22 mouse cellular contexts compared by ENCODE assay signal in the genomic region with DNA sequence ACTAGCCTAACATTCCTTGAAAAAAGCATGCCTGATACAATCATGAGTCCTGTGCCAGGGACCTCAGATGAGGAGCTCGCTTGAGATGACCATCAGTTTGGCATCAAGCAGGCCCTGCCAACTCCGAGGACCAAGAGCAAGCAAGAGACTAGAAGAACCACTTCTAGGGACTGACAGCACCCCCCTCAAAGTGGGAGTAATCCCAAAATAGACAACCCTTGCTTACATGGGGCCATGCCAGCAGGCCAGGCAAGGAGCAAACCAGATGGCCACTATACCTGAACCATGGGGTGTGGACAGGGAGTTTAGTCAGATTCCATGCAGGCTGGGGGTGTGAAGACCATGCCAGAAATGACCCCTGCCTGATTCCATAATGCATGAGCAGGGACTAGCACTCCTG.
DNase-seq lines count a peak whose midpoint lies in the region; ATAC-seq and TF ChIP-seq lines count a peak whose summit lies in the region.
"Had no signal": no experiment of that assay in that cellular context is flagged by ENCODE, and none has a peak within 500 bp of the region (broad histone marks: within the 10 kb centered on the region; RNA-seq: fewer than 3 reads in every experiment).

No protein-coding gene starts in this region.

- H3K4me2 ChIP-seq in hindbrain, embryonic 14.5 days (replicated peaks) = no peak overlapping the region
- H3K4me2 ChIP-seq: embryonic facial prominence, embryonic 12.5 days; forebrain, embryonic 15.5 days; hindbrain, embryonic 12.5 days had no signal

- peak overlapping the region; percentile 18 for H3K27ac ChIP-seq in cerebellum, adult 2 months (ENCODE audit: insufficient read depth, low read length)
- H3K27ac ChIP-seq in thymus, adult 2 months (ENCODE audit: control insufficient read depth, insufficient read depth, low read length) = no peak overlapping the region
- H3K27ac ChIP-seq in hindbrain, embryonic 14.5 days = no peak overlapping the region
- H3K27ac ChIP-seq: embryonic facial prominence, embryonic 12.5 days; forebrain, embryonic 15.5 days; gastrocnemius, adult 2 months; heart, embryonic 10.5 days; hindbrain, embryonic 12.5 days; hindbrain, postnatal 0 days had no signal

- no peak for ATAC-seq in hindbrain, embryonic 14.5 days (ENCODE audit: low FRiP score)
- ATAC-seq: activated CD4-positive, CD25-positive, alpha-beta regulatory T cell, adult 4 months; forebrain, embryonic 15.5 days; hindbrain, postnatal 0 days; Patski had no signal

- no peak for TF ChIP-seq CTCF in cerebellum, adult 2 months (IDR thresholded peaks at IDR 0.05; ENCODE audit: borderline replicate concordance, insufficient read depth, low read depth, low read length)
- TF ChIP-seq CTCF in thymus, adult 2 months (IDR thresholded peaks at IDR 0.05; ENCODE audit: borderline replicate concordance, control insufficient read depth, extremely low read depth, insufficient read depth, low read length, poor library complexity) = no peak

- no peak overlapping the region for H3K9ac ChIP-seq in hindbrain, embryonic 14.5 days
- H3K9ac ChIP-seq: embryonic facial prominence, embryonic 12.5 days; forebrain, embryonic 15.5 days; hindbrain, embryonic 12.5 days had no signal

- no peak for TF ChIP-seq POLR2A in cerebellum, adult 2 months (IDR thresholded peaks at IDR 0.05; ENCODE audit: borderline replicate concordance, insufficient read depth, low read length)
- no peak for TF ChIP-seq POLR2A in thymus, adult 2 months (IDR thresholded peaks at IDR 0.05; ENCODE audit: control insufficient read depth, extremely low read depth, insufficient read depth, low read length, poor library complexity)

- peak; percentile 38 for DNase-seq in cerebellum, adult 11 months
- DNase-seq in cerebellum, adult 2 months = peak; percentile 51 to 70
- DNase-seq in cerebellum, postnatal 10 days = peak; percentile 21 to 36
- no peak for DNase-seq in thymus, adult 2 months
- DNase-seq in gastrocnemius, postnatal 4 days (ENCODE audit: low spot score in 2 of 2) = no peak
- no peak for DNase-seq in hindbrain, embryonic 14.5 days (ENCODE audit: low spot score)
- DNase-seq: adrenal gland, postnatal 14 days; gastrocnemius, adult 2 months; gastrocnemius, postnatal 25 days; heart, adult 11 months; heart, postnatal 10 days; heart, postnatal 4 days; kidney, adult 11 months; kidney, adult 9 months had no signal

- peaks cover 24% of the 10 kb centered on the region for H3K4me1 ChIP-seq in cerebellum, adult 2 months (ENCODE audit: control insufficient read depth, insufficient read depth, low read length)
- no peaks in the 10 kb centered on the region for H3K4me1 ChIP-seq in thymus, adult 2 months (replicated peaks; ENCODE audit: control insufficient read depth, insufficient read depth, low read length)
- H3K4me1 ChIP-seq in hindbrain, embryonic 14.5 days (replicated peaks; ENCODE audit: control insufficient read depth, insufficient read depth, low read length) = no peaks in the 10 kb centered on the region
- H3K4me1 ChIP-seq: embryonic facial prominence, embryonic 12.5 days; forebrain, embryonic 15.5 days; heart, embryonic 10.5 days; hindbrain, embryonic 12.5 days had no signal

- H3K36me3 ChIP-seq in thymus, adult 2 months (ENCODE audit: control insufficient read depth, insufficient read depth, low read length) = no peaks in the 10 kb centered on the region
- no peaks in the 10 kb centered on the region for H3K36me3 ChIP-seq in hindbrain, embryonic 14.5 days (replicated peaks; ENCODE audit: control insufficient read depth, insufficient read depth)
- H3K36me3 ChIP-seq: embryonic facial prominence, embryonic 12.5 days; forebrain, embryonic 15.5 days; heart, embryonic 10.5 days; hindbrain, embryonic 12.5 days had no signal

- H3K4me3 ChIP-seq in cerebellum, adult 2 months (replicated peaks; ENCODE audit: insufficient read depth, low read depth, low read length) = no peak overlapping the region
- no peak overlapping the region for H3K4me3 ChIP-seq in thymus, adult 2 months (ENCODE audit: control insufficient read depth, insufficient read depth, low read length)
- no peak overlapping the region for H3K4me3 ChIP-seq in hindbrain, embryonic 14.5 days (replicated peaks; ENCODE audit: low read length)
- H3K4me3 ChIP-seq: embryonic facial prominence, embryonic 12.5 days; forebrain, embryonic 15.5 days; gastrocnemius, adult 2 months; heart, embryonic 10.5 days; hindbrain, embryonic 12.5 days had no signal

- no peaks in the 10 kb centered on the region for H3K9me3 ChIP-seq in hindbrain, embryonic 14.5 days (ENCODE audit: control insufficient read depth, low read length)
- H3K9me3 ChIP-seq: embryonic facial prominence, embryonic 12.5 days; forebrain, embryonic 15.5 days; heart, embryonic 10.5 days; hindbrain, embryonic 12.5 days had no signal

- WGBS in cerebellum, adult 2 months = 25% methylated on average over 2 of the region's 2 CpGs
- 90% methylated on average over 2 of the region's 2 CpGs for WGBS in thymus, adult 2 months
- 84% methylated on average over 2 of the region's 2 CpGs for WGBS in hindbrain, embryonic 14.5 days

- no peaks in the 10 kb centered on the region for H3K27me3 ChIP-seq in cerebellum, adult 2 months (ENCODE audit: control insufficient read depth, insufficient read depth, low read length)
- H3K27me3 ChIP-seq in thymus, adult 2 months (ENCODE audit: control insufficient read depth, insufficient read depth, low read length) = no peaks in the 10 kb centered on the region
- H3K27me3 ChIP-seq in hindbrain, embryonic 14.5 days (ENCODE audit: control insufficient read depth, insufficient read depth, low read length) = no peaks in the 10 kb centered on the region; the same call in 1 of the 2 replicates
- H3K27me3 ChIP-seq: CH12.LX; forebrain, embryonic 15.5 days; hindbrain, embryonic 12.5 days had no signal

Comparison
In these comparisons a context has a peak if more than half of its experiments do, and no peak if none do; other contexts are left out.
1. DNase-seq: peak in cerebellum, adult 11 months (single experiment), cerebellum, adult 2 months (2 of 2) and cerebellum, postnatal 10 days (2 of 2); none in thymus, adult 2 months (single experiment), gastrocnemius, postnatal 4 days (0 of 2) and hindbrain, embryonic 14.5 days (single experiment).